Mouse (Mus musculus): ENCODE data around the gene Rfc4.
"Not testable (repeated sequence)": the region's sequence is repeated elsewhere in the genome, so short reads cannot be mapped to it uniquely, and the experiment has no call there.

The Rfc4 gene

GRCm38 (mm10) chr16:23109350-23110280 lies 17.9 kb downstream of the Rfc4 start:
- in situ Hi-C loops (cut with MboI; ENCODE audit: low pct_unique_long_range_greater_than_20kb in 1 of 2, low sequenced_read_pairs in 2 of 2, unreplicated experiment in 1 of 2) = loop anchor here (25.0 kb wide), 3 partner anchors 697 to 1928 kb away; no protein-coding TSS in a partner anchor

- in situ Hi-C loops (cut with MboI; ENCODE audit: low pct_unique_long_range_greater_than_20kb in 1 of 2, low sequenced_read_pairs in 2 of 2, unreplicated experiment in 1 of 2) = loop anchor here (25.0 kb wide), 3 partner anchors 697 to 1928 kb away; no protein-coding TSS in a partner anchor
Measured at GRCm38 (mm10) chr16:23108943-23109342, 18.6 kb downstream of the Rfc4 start.

- in situ Hi-C loops (cut with MboI; ENCODE audit: low pct_unique_long_range_greater_than_20kb in 1 of 2, low sequenced_read_pairs in 2 of 2, unreplicated experiment in 1 of 2) = loop anchor here (25.0 kb wide), 3 partner anchors 696 to 1929 kb away; no protein-coding TSS in a partner anchor
Measured at GRCm38 (mm10) chr16:23107946-23108759, 19.4 kb downstream of the Rfc4 start.

- in situ Hi-C loops (cut with MboI; ENCODE audit: low pct_unique_long_range_greater_than_20kb in 1 of 2, low sequenced_read_pairs in 2 of 2, unreplicated experiment in 1 of 2) = loop anchor here (25.0 kb wide), 3 partner anchors 695 to 1930 kb away; no protein-coding TSS in a partner anchor
Measured at GRCm38 (mm10) chr16:23107231-23107942, 20.1 kb downstream of the Rfc4 start, which contains the start of gene Eif4a2. Gene Eif4a2 (plus strand): TSS chr16:23107444.

- in situ Hi-C loops (cut with MboI; ENCODE audit: low pct_unique_long_range_greater_than_20kb in 1 of 2, low sequenced_read_pairs in 2 of 2, unreplicated experiment in 1 of 2) = loop anchor here (25.0 kb wide), 3 partner anchors 694 to 1931 kb away; no protein-coding TSS in a partner anchor
Measured at GRCm38 (mm10) chr16:23106121-23106520, 21.4 kb downstream of the Rfc4 start.

- in situ Hi-C loops (cut with MboI; ENCODE audit: low pct_unique_long_range_greater_than_20kb in 1 of 2, low sequenced_read_pairs in 2 of 2, unreplicated experiment in 1 of 2) = loop anchor here (25.0 kb wide), 3 partner anchors 692 to 1933 kb away; no protein-coding TSS in a partner anchor
Measured at GRCm38 (mm10) chr16:23103841-23104240, 23.7 kb downstream of the Rfc4 start.

GRCm38 (mm10) chr16:23103038-23103745 lies 24.3 kb downstream of the Rfc4 start:
- in situ Hi-C loops (cut with MboI; ENCODE audit: low pct_unique_long_range_greater_than_20kb in 1 of 2, low sequenced_read_pairs in 2 of 2, unreplicated experiment in 1 of 2) = loop anchor here (25.0 kb wide), 3 partner anchors 691 to 1934 kb away; no protein-coding TSS in a partner anchor

GRCm38 (mm10) chr16:23102340-23103037 lies 25.0 kb downstream of the Rfc4 start:
- in situ Hi-C loops (cut with MboI; ENCODE audit: low pct_unique_long_range_greater_than_20kb in 1 of 2, low sequenced_read_pairs in 2 of 2, unreplicated experiment in 1 of 2) = loop anchor here (25.0 kb wide), 3 partner anchors 690 to 1935 kb away; no protein-coding TSS in a partner anchor

- in situ Hi-C loops (cut with MboI; ENCODE audit: low pct_unique_long_range_greater_than_20kb in 1 of 2, low sequenced_read_pairs in 2 of 2, unreplicated experiment in 1 of 2) = loop anchor here (25.0 kb wide), 3 partner anchors 688 to 1937 kb away; no protein-coding TSS in a partner anchor
Measured at GRCm38 (mm10) chr16:23100613-23101012, 26.9 kb downstream of the Rfc4 start.

GRCm38 (mm10) chr16:23100099-23100575 lies 27.4 kb downstream of the Rfc4 start:
- in situ Hi-C loops (cut with MboI; ENCODE audit: low pct_unique_long_range_greater_than_20kb in 1 of 2, low sequenced_read_pairs in 2 of 2, unreplicated experiment in 1 of 2) = loop anchor here (25.0 kb wide), 3 partner anchors 688 to 1937 kb away; no protein-coding TSS in a partner anchor

- in situ Hi-C loops (cut with MboI; ENCODE audit: low pct_unique_long_range_greater_than_20kb in 1 of 2, low sequenced_read_pairs in 2 of 2, unreplicated experiment in 1 of 2) = loop anchor here (25.0 kb wide), 3 partner anchors 687 to 1938 kb away; no protein-coding TSS in a partner anchor
Measured at GRCm38 (mm10) chr16:23099632-23100031, 27.9 kb downstream of the Rfc4 start.

- in situ Hi-C loops (cut with MboI; ENCODE audit: low pct_unique_long_range_greater_than_20kb in 1 of 2, low sequenced_read_pairs in 2 of 2, unreplicated experiment in 1 of 2) = not testable (repeated sequence)
Measured at GRCm38 (mm10) chr16:23098105-23098452, 29.5 kb downstream of the Rfc4 start.

GRCm38 (mm10) chr16:23097290-23098104 lies 30.0 kb downstream of the Rfc4 start:
- in situ Hi-C loops (cut with MboI; ENCODE audit: low pct_unique_long_range_greater_than_20kb in 1 of 2, low sequenced_read_pairs in 2 of 2, unreplicated experiment in 1 of 2) = not testable (repeated sequence)

- in situ Hi-C loops (cut with MboI; ENCODE audit: low pct_unique_long_range_greater_than_20kb in 1 of 2, low sequenced_read_pairs in 2 of 2, unreplicated experiment in 1 of 2) = not testable (repeated sequence)
Measured at GRCm38 (mm10) chr16:23096886-23097285, 30.7 kb downstream of the Rfc4 start.

- in situ Hi-C loops (cut with MboI; ENCODE audit: low pct_unique_long_range_greater_than_20kb in 1 of 2, low sequenced_read_pairs in 2 of 2, unreplicated experiment in 1 of 2) = not testable (repeated sequence)
Measured at GRCm38 (mm10) chr16:23095581-23095980, 32.0 kb downstream of the Rfc4 start.

GRCm38 (mm10) chr16:23094136-23094535 lies 33.4 kb downstream of the Rfc4 start:
- in situ Hi-C loops (cut with MboI; ENCODE audit: low pct_unique_long_range_greater_than_20kb in 1 of 2, low sequenced_read_pairs in 2 of 2, unreplicated experiment in 1 of 2) = no loop called here
